Mouse (Mus musculus) urinary bladder, adult 18-20 months (tissue): ENCODE measurements around the gene Cacng2.

ENCODE experiments used
- DNase-seq, 2 experiments: peaks; one replicate each; pipeline ENCODE4 v3.0.0; 2022; ENCODE audit warnings: low spot score in 2 of 2, mixed read lengths in 2 of 2

The Cacng2 gene

DNA sequence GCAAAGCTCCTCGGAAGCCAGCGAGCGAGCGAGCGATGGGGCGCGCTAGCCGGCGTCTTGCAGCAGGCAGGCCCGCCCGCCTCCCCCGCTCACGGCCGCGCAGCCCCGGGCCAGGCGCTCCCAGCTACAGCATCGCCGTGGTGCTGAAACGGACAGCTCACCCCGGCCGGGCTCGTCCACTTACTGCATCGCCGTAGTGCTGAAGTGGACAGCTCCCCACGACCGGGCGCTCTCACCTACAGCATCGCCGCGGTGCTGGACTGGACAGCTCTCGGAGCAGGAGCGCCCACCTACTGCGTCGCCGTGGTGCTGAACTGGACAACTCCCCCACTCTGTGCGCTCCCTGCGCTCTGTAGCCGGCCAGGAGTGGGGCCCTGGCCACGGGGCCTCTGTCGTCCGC, at the start of gene Cacng2:
Cacng2 (minus strand) TSS at position 325 of the 400 bp plus-strand sequence.
- peak; percentile 93 for DNase-seq

DNA sequence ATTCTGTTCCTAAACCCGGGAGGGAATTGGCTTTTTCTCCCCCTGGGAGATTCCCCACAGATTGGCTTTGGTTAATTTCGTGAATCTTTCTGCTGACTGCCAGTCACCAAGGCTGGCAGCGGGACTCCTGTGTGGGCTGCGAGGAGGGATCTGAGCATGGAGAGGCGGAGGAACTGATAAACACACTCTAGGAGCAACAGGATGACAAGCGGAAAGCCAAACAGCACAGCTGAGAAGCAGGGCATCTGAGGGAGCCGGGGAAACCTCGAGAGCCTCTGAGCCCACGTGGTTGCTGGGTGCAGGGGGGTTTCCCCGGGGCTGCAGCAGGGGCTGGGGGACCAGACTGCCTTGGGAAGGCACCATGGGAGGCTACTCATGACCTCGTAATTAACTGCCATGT, 49.7 kb upstream of the Cacng2 start:
- DNase-seq: no peak

DNA sequence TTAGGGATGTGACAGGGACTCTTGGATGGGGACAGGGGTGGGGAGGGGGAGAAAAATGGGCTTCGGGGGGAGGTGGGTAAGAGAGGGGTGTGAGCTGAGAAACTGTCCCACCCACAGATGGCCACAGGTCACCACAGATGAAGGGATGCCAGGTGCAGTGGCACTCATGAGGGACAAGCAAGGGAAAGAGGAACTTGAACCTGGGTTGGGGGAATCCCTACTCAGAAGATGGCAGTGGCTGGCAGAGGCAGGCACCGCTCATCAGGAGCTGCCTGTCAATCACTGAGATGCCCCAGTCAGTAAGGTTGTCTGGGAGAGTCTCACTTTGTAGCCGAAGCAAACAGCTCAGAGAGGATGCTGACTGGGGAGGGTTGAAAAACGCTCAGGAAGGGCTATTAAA, 45.5 kb upstream of the Cacng2 start:
- no peak for DNase-seq

DNA sequence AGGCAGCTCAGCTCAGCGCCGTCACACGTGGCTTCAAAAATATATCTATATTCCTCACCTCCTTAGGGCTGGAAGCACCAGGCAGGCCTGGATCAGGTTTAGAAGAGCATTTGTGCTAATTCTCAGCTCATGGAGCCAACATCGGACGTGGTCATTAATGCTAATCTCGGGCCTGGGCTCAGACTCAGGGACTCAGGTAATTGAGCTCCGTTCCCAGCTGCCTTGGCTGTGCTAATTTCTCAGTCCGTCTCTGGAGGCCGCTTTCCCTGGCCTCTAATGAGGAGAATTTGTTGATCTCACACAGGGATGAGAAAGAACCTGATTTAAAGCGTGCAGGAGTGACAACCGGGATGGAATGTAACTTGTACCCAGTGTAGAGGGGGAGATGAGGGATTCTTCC, 44.6 kb upstream of the Cacng2 start:
- DNase-seq: no peak

DNA sequence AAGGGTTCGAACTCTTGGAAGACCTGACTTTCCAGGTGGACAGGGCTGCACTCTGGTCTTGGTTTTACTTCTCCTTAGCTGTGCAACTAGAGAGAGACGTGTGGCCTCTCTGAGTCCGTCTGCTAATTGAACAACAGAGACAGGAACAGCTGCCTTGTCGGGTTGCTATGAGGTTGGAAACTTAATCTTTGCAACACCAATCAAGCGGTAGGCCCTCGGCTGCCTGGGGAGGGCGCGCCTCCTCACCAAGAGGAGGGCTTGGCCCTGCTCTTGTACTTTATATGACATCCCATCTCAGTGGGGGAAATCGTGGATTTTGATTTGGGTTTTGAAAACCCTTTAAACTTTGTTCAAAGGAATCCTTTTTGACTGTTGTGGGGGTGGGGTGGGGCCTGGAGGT, 42.1 kb upstream of the Cacng2 start:
- no peak for DNase-seq

DNA sequence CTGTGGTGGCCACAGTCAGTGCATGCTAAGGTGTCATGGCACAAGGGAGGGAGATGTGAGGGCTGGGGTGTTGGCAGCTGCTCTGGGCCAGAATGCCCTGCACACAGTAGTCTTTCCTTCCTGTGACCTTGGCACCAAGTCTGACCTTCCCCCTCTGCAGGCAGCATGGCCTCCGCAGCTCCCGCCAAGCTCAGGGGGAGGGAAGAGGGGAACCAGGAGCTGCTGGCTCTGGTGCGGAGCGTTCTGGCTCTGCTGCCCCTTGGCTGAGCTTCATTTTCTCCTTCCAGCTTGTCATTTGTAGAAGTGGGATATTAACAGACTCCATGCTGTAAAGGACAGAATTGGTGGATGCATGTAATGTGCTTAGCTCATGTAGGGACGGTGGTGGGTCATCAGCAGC, 38.5 kb upstream of the Cacng2 start:
- no peak for DNase-seq

DNA sequence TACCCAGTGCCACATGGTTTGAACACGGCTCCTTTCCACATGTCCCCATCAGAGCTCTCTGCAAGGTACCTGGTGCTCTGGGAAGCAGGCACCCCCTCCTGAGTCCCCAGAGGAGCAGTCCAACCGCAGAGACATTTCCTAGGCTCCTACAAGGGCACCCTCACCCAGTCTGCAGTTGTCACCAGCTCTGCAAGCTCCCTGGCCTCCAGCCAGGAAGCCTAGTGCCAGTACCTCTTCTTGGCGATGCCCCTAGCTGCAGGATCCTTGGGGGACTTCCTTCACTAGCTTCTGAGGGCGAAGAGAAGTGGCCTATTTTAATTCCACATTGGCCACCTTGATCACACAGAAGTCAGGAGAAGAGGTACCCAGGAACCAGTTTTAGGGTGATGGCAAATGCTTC, 38.0 kb upstream of the Cacng2 start:
- no peak for DNase-seq

DNA sequence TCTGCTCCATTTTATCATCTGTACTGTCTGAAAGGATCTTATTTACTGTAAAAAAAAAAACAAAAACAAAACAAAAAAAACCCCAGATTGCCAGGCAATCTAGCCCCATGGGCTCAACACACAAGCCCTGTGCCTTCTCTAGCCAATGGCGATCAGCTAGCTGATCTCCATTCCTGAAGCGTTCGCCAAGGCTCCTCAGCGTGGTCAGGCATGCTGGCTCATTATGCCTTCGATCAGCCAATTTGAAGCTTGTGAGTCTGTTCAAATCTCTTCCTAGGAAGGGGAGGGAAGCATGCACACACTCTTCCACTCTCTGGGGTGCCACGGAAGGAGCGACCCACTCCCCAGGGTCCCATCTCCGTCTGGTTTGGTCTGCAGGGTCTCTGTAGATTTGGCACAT, 37.5 kb upstream of the Cacng2 start:
- DNase-seq: no peak

DNA sequence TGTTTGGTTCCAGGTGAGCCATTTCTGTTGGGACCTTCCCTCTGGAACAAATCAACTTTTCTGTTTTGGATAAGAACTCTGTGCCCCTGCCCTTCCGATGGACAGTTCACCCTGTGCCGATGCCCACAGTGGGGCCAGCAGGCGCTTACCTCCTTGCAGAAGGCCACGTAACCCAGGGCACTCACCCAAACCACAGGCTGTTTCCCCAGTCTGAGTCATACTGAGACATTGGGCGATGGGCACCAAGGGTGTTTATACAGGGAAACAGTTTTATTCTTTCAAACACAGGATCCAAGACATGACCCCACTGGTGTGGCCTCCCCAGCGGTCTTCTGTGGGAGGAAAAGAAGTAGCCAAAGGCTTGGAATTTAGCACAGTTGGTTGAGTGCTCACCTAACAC, 35.6 kb upstream of the Cacng2 start:
- DNase-seq: no peak

DNA sequence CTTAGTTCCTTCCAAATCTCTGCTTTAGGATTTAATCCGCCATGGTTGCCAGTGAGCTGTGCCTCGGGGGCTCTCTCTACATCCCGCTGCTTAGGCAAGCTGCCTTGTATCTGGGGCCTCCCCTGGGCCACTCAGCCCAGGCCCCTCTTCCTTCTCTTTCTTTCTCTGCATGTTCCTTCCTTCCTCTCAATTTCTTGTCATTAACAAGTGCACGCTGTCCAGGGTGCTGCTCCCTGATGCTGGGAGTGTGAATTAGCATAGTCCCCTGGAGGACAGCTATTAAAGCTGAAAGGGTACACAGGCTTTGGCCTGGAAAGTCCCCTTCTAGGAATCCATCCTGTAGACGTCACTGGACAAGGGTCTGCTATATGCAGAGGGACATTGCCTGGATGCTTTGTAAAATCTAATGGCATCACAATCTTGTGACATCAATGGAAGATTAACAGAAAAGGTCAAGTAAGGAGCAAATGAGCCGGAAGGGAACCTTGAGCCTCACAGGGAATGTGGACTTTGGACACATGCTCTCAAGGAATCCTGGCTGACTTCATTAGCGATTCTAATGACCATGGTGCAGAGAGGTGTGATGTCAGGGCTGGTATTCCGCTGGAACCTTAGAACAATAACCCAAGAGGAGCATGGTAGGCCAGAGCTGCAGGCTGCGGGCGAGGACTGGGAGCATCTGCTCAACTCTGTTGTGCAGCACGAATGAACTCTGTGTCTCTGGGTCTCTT, 33.4 kb upstream of the Cacng2 start:
- no peak for DNase-seq

DNA sequence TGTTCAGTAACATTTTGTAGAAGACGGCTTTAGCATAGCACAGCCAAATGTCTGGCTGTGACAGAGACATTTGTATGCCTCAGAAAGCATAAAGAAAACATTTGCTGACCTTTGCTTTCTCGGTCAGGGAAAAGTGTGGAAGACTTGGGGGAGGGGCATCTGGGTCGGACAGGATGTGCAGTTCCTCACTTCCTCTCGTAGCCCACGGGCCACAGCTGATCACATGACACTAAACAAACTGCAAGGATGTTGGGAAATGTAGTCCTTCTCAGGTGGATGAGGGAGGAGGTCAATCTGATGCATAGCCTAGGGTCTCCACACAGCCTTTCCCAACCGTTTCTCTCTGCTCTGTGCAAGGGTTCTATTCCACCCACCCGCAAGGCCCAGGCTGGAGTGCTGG, 28.7 kb upstream of the Cacng2 start:
- DNase-seq: no peak

DNA sequence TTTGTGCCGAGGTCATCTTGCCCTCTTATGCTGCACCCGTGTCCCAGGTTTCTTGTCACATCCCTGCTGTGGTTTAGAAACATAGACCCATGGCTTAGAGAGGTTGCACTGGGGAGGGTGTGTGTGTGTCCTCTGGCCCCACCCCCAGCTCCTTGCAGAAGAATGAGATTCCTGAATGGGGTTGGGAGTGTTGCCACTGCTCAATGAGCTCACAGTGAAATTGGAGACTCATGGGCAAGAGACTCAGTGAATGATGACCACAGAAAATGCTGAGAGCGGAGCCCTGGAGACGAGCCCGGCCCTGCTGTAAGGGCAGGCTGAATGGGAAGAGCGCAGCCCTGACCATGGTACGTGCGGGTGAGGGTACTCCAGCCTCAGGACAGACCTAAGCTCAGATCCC, 20.4 kb upstream of the Cacng2 start:
- DNase-seq: no peak

DNA sequence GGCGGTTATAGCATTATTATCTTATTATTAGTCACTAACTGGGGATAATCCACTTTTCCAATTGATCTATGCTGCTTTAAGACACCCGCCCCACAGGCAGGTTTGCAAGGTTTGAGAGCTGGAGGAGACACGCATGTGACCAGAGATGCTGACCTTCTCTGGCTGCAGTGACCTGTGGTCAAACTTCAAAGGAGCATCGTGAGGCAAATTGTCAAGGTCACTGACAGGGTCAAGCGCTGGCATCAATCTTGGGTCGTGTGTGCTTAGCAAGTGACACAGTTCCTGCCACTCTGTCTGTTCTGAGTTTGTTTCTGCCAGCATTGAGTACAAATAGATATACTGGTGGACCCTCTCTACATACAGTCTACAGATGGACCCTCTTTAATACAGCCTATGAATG, 14.8 kb upstream of the Cacng2 start:
- DNase-seq: no peak

DNA sequence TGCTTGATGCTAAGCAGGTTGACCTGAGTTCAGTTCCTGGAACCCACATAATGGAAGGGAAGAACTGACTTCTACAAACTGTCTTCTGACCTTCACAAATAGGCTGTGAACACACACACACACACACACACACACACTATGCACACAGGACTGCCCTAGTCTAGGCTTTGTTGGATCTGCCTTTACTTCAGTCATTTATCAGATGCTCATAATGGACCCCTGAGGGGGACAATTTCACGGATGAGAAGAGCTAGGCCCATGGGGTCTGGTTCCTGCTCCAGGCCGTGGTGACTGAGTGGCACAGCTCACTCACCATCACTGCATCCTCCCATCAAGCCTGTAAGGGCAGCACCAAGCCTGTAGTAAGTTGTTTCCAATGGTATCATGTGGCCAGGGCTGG, 13.6 kb upstream of the Cacng2 start:
- no peak for DNase-seq

DNA sequence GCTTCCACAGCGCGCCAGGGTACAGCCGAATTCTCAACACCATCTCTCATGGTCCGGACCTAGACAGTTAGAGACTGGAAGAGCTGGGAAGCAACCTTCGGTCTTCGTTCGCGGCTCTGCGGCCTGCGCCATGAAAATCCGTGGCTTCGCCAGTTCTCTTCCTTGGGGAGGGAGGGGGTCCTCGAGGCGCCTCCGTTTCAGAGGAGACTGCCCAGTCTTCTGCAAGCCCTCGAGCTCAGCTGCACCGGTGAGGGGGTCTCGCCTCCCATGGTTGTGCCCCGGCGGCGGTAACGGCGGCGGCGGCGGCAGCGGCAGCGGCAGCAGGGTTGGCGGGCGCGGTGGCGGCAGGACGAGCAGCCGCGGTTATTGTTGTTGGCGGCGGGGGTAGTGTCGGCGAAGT, 580 bp downstream of the Cacng2 start:
- no peak for DNase-seq

DNA sequence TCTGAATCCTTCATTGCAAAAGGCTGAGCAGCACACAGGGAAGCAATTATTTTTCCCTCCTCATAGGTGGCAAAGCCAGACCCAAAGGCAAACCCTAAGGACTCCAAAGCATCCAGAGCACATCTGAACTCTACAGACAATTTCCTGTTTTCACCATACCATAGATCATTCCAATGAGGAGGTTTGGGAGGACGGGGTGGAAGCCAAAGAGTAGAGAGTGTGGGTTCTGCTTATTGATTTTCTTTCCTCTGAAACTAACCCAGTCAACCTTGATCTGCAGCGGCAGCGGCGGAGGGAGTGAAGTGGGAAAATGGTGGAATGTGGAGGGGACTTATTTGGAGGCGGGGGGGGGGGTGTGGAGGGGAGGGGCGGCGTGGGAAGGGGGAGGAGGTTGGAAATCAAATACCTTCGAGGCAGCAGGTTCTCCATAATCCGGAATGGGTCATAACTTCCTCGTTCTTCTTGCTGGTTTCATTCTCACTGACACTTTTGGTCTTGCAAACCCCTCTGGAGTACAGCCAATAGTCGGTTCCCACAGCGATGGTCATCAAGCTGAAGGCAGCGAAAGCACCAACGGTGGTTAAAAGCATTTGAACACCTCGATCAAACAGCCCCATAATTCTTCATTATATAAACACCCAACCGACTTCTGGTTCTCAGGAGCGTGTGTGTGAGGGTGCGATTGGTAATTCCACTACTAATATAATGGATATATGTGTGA, 1.4 kb downstream of the Cacng2 start:
- DNase-seq: no peak

DNA sequence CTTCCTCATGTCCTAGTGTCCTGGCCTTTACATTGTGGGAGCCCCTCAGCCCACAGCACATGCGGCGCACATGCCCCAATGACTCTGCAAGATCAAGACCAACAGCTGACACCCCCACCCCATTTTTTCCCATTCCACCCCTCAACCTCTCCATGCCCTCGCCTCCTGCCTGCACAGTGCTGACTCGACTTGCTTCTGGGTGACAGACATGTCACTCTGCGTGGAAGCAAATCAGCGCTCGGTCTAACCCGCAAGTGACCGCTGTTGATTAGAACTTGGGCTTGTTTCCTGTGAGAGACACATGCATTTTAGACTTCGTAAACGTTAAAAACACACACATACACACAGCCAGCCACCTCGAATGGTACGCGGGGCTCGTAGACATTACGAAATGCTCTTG, 2.1 kb downstream of the Cacng2 start:
- DNase-seq: no peak

DNA sequence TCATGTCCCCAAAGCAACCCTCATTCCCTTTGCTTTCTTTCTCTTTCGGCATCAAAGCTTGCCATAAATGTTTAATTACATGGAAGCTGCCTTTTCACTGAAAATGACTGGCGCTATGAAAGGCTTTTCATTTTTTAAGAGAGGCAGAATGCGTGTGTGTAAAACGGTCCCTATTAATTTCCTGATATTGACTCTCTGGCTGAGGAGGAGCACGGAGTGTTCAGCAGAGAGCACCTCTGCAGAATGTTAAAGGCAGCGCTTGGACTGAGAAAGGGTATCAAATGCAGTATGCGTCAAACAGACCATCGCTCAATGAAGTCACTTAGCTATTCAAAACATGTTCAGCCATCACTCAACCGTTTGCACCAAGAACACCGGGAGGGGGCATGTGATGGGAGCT, 2.9 kb downstream of the Cacng2 start:
- no peak for DNase-seq

DNA sequence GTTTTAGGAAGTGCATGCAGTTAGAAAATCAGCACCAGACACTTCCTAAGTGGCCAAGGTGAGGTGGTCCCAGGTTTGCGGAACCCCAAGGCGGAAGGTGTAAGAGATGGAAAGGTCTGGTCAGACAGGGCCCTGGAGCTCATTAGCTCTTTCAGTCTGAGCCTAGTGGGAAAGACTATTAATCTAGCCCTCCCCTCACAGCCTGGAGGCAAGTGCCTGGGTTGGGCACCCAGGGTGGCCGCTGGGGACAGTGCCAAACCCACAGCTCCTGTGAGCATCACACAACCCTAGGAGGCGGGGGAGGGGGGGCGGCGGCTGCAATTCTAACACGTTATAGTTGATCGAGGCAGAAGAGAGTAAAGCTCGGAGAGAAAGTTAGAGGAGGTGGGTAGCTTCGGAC, 3.6 kb downstream of the Cacng2 start:
- no peak for DNase-seq

DNA sequence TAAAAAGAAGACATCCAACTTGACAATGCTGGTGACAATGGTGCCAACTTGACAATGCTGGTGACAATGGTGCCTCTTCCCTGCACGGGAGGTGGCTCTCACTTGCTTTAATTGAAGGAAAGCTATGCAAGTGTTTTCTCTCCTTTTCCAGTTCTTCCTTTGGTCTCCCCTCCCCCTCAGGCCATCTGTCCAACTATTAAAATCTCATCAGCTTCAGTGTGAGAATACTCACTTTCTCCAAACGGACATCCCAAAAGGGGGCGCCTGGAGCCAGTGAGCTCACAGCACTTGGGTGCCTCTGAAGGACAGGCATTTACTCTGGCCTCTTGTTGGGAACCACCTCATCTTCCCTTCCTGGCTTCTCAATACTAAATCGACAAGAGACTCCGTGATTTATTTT, 20.3 kb downstream of the Cacng2 start:
- no peak for DNase-seq

DNA sequence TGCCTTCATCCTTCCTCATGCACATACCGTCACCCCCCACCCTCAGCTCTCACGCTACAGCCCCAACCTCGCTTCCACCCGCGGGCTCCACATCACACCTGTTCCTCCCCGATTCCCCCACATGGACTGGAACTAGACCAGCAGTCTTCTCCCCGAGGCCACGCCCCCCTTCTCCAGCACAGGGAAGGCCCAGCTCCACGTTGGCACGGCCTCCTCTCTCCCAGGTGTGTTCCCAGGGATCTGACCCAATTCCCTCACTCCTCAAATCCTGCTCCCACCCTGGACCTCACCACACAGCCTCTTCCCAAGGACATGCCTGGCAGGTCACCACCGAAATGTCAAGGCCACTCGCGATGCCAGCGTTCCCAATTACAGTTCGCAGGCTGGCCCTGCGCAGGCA, 23.8 kb downstream of the Cacng2 start:
- no peak for DNase-seq

DNA sequence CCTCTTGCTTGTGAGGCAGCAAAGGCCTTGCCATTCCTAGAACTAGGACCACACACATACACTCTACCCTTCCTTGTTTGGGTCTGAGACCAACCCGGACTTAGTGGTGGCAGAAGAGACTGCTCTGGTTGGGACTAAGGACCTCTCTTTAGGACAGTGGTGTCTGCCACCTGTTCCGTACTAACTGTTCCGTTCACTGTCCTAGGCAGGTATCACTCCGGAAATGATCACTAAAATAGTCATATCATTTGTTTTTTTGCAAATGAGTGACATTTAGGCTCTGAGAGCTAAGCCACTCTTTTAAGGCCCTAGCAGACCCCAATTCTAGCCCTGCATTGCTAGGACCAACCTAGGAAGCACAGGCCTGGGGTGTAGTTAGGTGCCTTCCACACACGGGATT, 26.2 kb downstream of the Cacng2 start:
- no peak for DNase-seq

DNA sequence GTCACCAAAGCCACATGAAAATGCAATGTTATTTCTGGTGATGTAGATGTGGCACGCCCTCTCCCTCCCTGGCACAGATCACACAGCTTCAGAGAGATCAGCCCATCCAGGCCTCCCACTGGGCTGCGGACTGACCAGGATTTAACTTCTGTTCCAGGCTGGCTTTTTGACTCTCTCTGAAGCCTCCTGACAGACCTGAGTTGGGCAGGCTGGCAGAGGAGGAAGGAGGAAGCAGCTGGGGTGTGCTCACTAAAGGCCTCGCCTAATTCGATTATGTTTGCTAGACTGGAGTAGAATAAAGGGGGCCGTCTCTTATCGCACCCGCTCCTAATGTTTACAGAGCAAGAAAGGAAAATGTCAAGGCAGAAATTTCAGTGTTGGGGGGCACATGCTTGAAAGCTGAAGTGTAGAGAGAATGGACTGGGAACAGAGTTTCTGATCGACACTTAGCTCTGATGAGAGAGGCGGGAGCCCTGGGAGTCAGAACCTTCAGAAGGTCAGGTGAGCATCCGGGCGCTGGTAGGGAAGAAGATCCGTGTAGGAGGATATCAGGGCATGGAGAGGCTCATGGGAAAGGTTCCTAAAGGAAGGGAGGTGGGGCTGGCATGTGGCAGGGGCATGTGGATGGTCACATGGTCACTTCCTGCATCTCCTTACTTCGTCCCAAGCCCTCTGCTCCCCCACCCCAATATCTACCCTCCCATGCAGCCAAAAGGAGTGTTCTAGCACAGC, 36.8 kb downstream of the Cacng2 start:
- DNase-seq: no peak
